Mouse (Mus musculus): Measurements from ENCODE around the gene Dnal4. TPM values are rescaled to one million over a fixed set of nuclear protein-coding genes. Genes with fewer than 3 reads are reported as not detected.
"Not testable (repeated sequence)": the region's sequence is repeated elsewhere in the genome, so short reads cannot be mapped to it uniquely, and the experiment has no call there.

Dnal4 gene
- 66.3 and 68.6 TPM in 2 replicates for polyA plus RNA-seq (2016; fragmentation: Nextera tagmentation; extraction: Ambion mirVana)

GRCm38 (mm10) chr15:79777749-79778148 lies at the start of gene Dnal4:
Dnal4 (minus strand) TSS chr15:79777849.
- H3K27me3 ChIP-seq (replicated peaks; ENCODE audit: low read depth, poor library complexity, severe bottlenecking): no peaks in the 10 kb centered on the region
- H3K36me3 ChIP-seq (replicated peaks): no peaks in the 10 kb centered on the region
- H3K9me3 ChIP-seq: no peaks in the 10 kb centered on the region
- peaks cover 21% of the 10 kb centered on the region for H3K4me1 ChIP-seq
- no peak for DNase-seq (ENCODE audit: low spot score)
- H3K4me3 ChIP-seq: no peak within 1 kb of the TSS
- H3K27ac ChIP-seq (replicated peaks): no peak within 1 kb of the TSS

GRCm38 (mm10) chr15:79827061-79827777 lies 49.6 kb upstream of the Dnal4 start:
- 93% methylated on average over 14 of the region's 14 CpGs for WGBS
- H3K4me1 ChIP-seq: peaks cover 71% of the 10 kb centered on the region
- no peaks in the 10 kb centered on the region for H3K9me3 ChIP-seq
- H3K4me3 ChIP-seq: no peak overlapping the region
- no peak overlapping the region for H3K27ac ChIP-seq (replicated peaks)
- DNase-seq (ENCODE audit: low spot score): no peak
- H3K27me3 ChIP-seq (replicated peaks; ENCODE audit: low read depth, poor library complexity, severe bottlenecking): no peaks in the 10 kb centered on the region
- H3K36me3 ChIP-seq (replicated peaks): peaks cover 66% of the 10 kb centered on the region

GRCm38 (mm10) chr15:79826221-79826935 lies 48.7 kb upstream of the Dnal4 start:
- no peak for DNase-seq (ENCODE audit: low spot score)
- Histone ChIP-seq H3K36me3 (replicated peaks) (peaks cover 60% of the 10 kb centered on the region), H3K4me3 (no peak overlapping the region), H3K4me1 (peaks cover 65% of the 10 kb centered on the region), H3K27ac (replicated peaks) (no peak overlapping the region), H3K9me3 (no peaks in the 10 kb centered on the region), H3K27me3 (replicated peaks; ENCODE audit: low read depth, poor library complexity, severe bottlenecking) (no peaks in the 10 kb centered on the region)
- WGBS: 84% methylated on average over 9 of the region's 9 CpGs

GRCm38 (mm10) chr15:79825146-79825825 lies 47.6 kb upstream of the Dnal4 start:
- Histone ChIP-seq H3K9me3 (no peaks in the 10 kb centered on the region), H3K4me1 (peaks cover 59% of the 10 kb centered on the region), H3K4me3 (no peak overlapping the region), H3K27ac (replicated peaks) (no peak overlapping the region), H3K36me3 (replicated peaks) (peaks cover 57% of the 10 kb centered on the region), H3K27me3 (replicated peaks; ENCODE audit: low read depth, poor library complexity, severe bottlenecking) (no peaks in the 10 kb centered on the region)
- 57% methylated on average over 14 of the region's 14 CpGs for WGBS
- peak; percentile 62 for DNase-seq (ENCODE audit: low spot score)

GRCm38 (mm10) chr15:79823588-79824280 lies 46.1 kb upstream of the Dnal4 start:
- Histone ChIP-seq H3K4me1 (peaks cover 44% of the 10 kb centered on the region), H3K9me3 (peaks cover under 1% of the 10 kb centered on the region; the same call in 1 of the 2 replicates), H3K27ac (replicated peaks) (no peak overlapping the region), H3K4me3 (no peak overlapping the region), H3K27me3 (replicated peaks; ENCODE audit: low read depth, poor library complexity, severe bottlenecking) (no peaks in the 10 kb centered on the region), H3K36me3 (replicated peaks) (peaks cover 53% of the 10 kb centered on the region)
- peak; percentile 41 for DNase-seq (ENCODE audit: low spot score)
- WGBS: 73% methylated on average over 19 of the region's 19 CpGs

GRCm38 (mm10) chr15:79822265-79823199 lies 44.9 kb upstream of the Dnal4 start:
- DNase-seq (ENCODE audit: low spot score): no peak
- Histone ChIP-seq H3K4me3 (no peak overlapping the region), H3K27me3 (replicated peaks; ENCODE audit: low read depth, poor library complexity, severe bottlenecking) (no peaks in the 10 kb centered on the region), H3K9me3 (peaks cover 6% of the 10 kb centered on the region), H3K27ac (replicated peaks) (no peak overlapping the region), H3K4me1 (peaks cover 35% of the 10 kb centered on the region), H3K36me3 (replicated peaks) (peaks cover 41% of the 10 kb centered on the region)
- 74% methylated on average over 13 of the region's 13 CpGs for WGBS

- WGBS: 82% methylated on average over 4 of the region's 4 CpGs
- Histone ChIP-seq H3K9me3 (peaks cover 6% of the 10 kb centered on the region), H3K4me1 (peaks cover 14% of the 10 kb centered on the region), H3K36me3 (replicated peaks) (peaks cover 10% of the 10 kb centered on the region), H3K4me3 (no peak overlapping the region), H3K27ac (replicated peaks) (no peak overlapping the region), H3K27me3 (replicated peaks; ENCODE audit: low read depth, poor library complexity, severe bottlenecking) (no peaks in the 10 kb centered on the region)
- no peak for DNase-seq (ENCODE audit: low spot score)
Measured at GRCm38 (mm10) chr15:79818325-79818724, 40.7 kb upstream of the Dnal4 start.

- Histone ChIP-seq H3K9me3 (peaks cover 6% of the 10 kb centered on the region), H3K27me3 (replicated peaks; ENCODE audit: low read depth, poor library complexity, severe bottlenecking) (peaks cover 25% of the 10 kb centered on the region), H3K27ac (replicated peaks) (no peak overlapping the region), H3K4me3 (no peak overlapping the region), H3K36me3 (replicated peaks) (no peaks in the 10 kb centered on the region), H3K4me1 (peaks cover 3% of the 10 kb centered on the region; the same call in 1 of the 2 replicates)
- WGBS: 53% methylated on average over 8 of the region's 8 CpGs
- DNase-seq (ENCODE audit: low spot score): no peak
Measured at GRCm38 (mm10) chr15:79813666-79814258, 36.1 kb upstream of the Dnal4 start.

- not testable (repeated sequence) for H3K9me3 ChIP-seq; H3K4me3 ChIP-seq; DNase-seq (ENCODE audit: low spot score); H3K27ac ChIP-seq (replicated peaks); H3K36me3 ChIP-seq (replicated peaks); H3K4me1 ChIP-seq
- H3K27me3 ChIP-seq (replicated peaks; ENCODE audit: low read depth, poor library complexity, severe bottlenecking): peaks cover 32% of the 10 kb centered on the region
- 72% methylated on average over 2 of the region's 2 CpGs for WGBS
Measured at GRCm38 (mm10) chr15:79812840-79813239, 35.2 kb upstream of the Dnal4 start.

- DNase-seq (ENCODE audit: low spot score): no peak
- H3K4me3 ChIP-seq: no peak overlapping the region
- 69% methylated on average over 4 of the region's 4 CpGs for WGBS
- peaks cover 51% of the 10 kb centered on the region for H3K27me3 ChIP-seq (replicated peaks; ENCODE audit: low read depth, poor library complexity, severe bottlenecking)
- no peak overlapping the region for H3K27ac ChIP-seq (replicated peaks)
- peaks cover 3% of the 10 kb centered on the region; the same call in 1 of the 2 replicates for H3K4me1 ChIP-seq
- H3K36me3 ChIP-seq (replicated peaks): no peaks in the 10 kb centered on the region
- H3K9me3 ChIP-seq: no peaks in the 10 kb centered on the region
Measured at GRCm38 (mm10) chr15:79810997-79811396, 33.3 kb upstream of the Dnal4 start.

- Histone ChIP-seq H3K4me3 (no peak overlapping the region), H3K27ac (replicated peaks) (no peak overlapping the region), H3K9me3 (no peaks in the 10 kb centered on the region), H3K36me3 (replicated peaks) (no peaks in the 10 kb centered on the region), H3K4me1 (peaks cover 3% of the 10 kb centered on the region), H3K27me3 (replicated peaks; ENCODE audit: low read depth, poor library complexity, severe bottlenecking) (peaks cover 60% of the 10 kb centered on the region)
- 71% methylated on average over 3 of the region's 3 CpGs for WGBS
- DNase-seq (ENCODE audit: low spot score): no peak
Measured at GRCm38 (mm10) chr15:79810061-79810460, 32.4 kb upstream of the Dnal4 start.

All from embryonic facial prominence, embryonic 10.5 days (tissue).